Mouse (Mus musculus) kidney, adult 2 months (tissue): ENCODE results near the gene Dennd2a.

Experiments
- CTCF ChIP-seq: fragments of 200-500 bp; conservative IDR thresholded peaks from 2 replicates; pipeline ENCODE4 v1.5.1; 2011; ENCODE audit warnings: low read depth, mild to moderate bottlenecking, control low read depth, low read length, moderate library complexity, mixed read lengths; ENCODE audit not compliant: insufficient read depth, insufficient read length
- POLR2A ChIP-seq: fragments of 200-500 bp; IDR thresholded peaks from one replicate; pipeline ENCODE4 v1.6.1; 2011; ENCODE audit warnings: low read depth, low read length, control low read depth

DNA sequence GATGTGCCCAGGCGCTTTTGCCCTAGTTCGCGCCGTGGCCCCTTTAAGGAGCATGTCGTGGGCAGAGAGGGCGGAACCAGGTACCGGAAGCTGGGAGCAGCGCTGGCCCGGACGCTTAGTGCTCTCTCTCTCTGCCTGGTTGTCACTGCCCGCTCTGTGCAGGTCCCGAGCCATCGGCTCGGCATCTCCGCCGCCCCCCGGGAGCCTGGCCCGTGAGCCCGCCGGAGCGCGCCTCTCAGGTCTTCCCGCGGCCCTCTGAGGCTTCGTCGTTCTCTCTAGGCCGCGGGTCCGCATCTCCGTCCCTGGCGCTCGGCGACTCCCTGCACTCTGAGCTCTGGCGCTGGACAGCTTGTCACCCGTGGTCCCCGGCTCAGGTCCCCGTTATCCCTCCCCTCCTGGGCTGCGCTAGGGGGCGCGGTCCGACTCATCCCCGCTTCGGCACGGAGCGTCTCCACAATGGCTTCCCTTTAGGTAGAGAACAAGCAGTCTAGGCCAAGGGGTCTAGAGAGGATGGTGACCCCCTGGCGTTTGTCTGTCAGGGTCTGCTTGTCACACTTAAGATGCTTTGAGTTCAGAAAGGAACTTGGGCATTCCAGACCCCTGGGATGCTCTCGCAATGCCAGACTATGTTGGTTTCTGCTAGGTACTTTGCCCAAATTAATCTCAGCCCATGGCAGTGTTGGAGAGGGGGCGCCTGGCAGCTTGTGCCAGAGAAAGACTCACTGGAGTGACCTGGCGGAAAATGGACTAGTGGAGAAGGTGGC, 16.3 kb upstream of the Dennd2a start, which contains the start of gene Adck2:
- no peak for TF ChIP-seq CTCF
- TF ChIP-seq POLR2A: no peak
